Mouse (Mus musculus): Measurements from ENCODE around the gene Prr18.

Prr18 gene

GRCm38 (mm10) chr17:8340407-8341359 is 3.4 kb downstream of the Prr18 start:
- peak; percentile 64 to 68 for DNase-seq (ENCODE audit: low spot score in 2 of 2)

- DNase-seq (ENCODE audit: low spot score in 2 of 2), result no peak
Observed at GRCm38 (mm10) chr17:8341360-8341963, 4.2 kb downstream of the Prr18 start.

- DNase-seq (ENCODE audit: low spot score in 2 of 2), result no peak
Observed at GRCm38 (mm10) chr17:8342706-8343105, 5.4 kb downstream of the Prr18 start.

- DNase-seq (ENCODE audit: low spot score in 2 of 2), result no peak
Observed at GRCm38 (mm10) chr17:8343416-8343815, 6.2 kb downstream of the Prr18 start.

- peak in 1 of 2 experiments; percentile 8 for DNase-seq (ENCODE audit: low spot score in 2 of 2)
Observed at GRCm38 (mm10) chr17:8347765-8348285, 10.6 kb downstream of the Prr18 start.

- DNase-seq (ENCODE audit: low spot score in 2 of 2), result peak in 1 of 2 experiments; percentile 7
Observed at GRCm38 (mm10) chr17:8348941-8349340, 11.7 kb downstream of the Prr18 start.

- DNase-seq (ENCODE audit: low spot score in 2 of 2), result no peak
Observed at GRCm38 (mm10) chr17:8351088-8351487, 13.8 kb downstream of the Prr18 start.

- no peak for DNase-seq (ENCODE audit: low spot score in 2 of 2)
Observed at GRCm38 (mm10) chr17:8355692-8356091, 18.4 kb downstream of the Prr18 start, which contains the start of gene T2. TSS of gene T2 (plus strand) at chr17:8355992.

GRCm38 (mm10) chr17:8357498-8357897 is 20.2 kb downstream of the Prr18 start:
- DNase-seq (ENCODE audit: low spot score in 2 of 2), result no peak

GRCm38 (mm10) chr17:8360876-8361275 is 23.6 kb downstream of the Prr18 start:
- DNase-seq (ENCODE audit: low spot score in 2 of 2), result no peak

- no peak for DNase-seq (ENCODE audit: low spot score in 2 of 2)
Observed at GRCm38 (mm10) chr17:8361281-8362103, 24.2 kb downstream of the Prr18 start.

GRCm38 (mm10) chr17:8367514-8368480 is 30.5 kb downstream of the Prr18 start:
- peak; percentile 56 to 60 for DNase-seq (ENCODE audit: low spot score in 2 of 2)

- DNase-seq (ENCODE audit: low spot score in 2 of 2), result peak; percentile 61 to 82
Observed at GRCm38 (mm10) chr17:8368570-8368969, 31.3 kb downstream of the Prr18 start.

- no peak for DNase-seq (ENCODE audit: low spot score in 2 of 2)
Observed at GRCm38 (mm10) chr17:8369171-8369570, 31.9 kb downstream of the Prr18 start.

GRCm38 (mm10) chr17:8370634-8371229 is 33.5 kb downstream of the Prr18 start:
- DNase-seq (ENCODE audit: low spot score in 2 of 2), result no peak

GRCm38 (mm10) chr17:8371834-8372233 is 34.6 kb downstream of the Prr18 start:
- DNase-seq (ENCODE audit: low spot score in 2 of 2), result peak; percentile 77 to 79

- peak; percentile 77 to 86 for DNase-seq (ENCODE audit: low spot score in 2 of 2)
Observed at GRCm38 (mm10) chr17:8372286-8373046, 35.2 kb downstream of the Prr18 start.

- no peak for DNase-seq (ENCODE audit: low spot score in 2 of 2)
Observed at GRCm38 (mm10) chr17:8377298-8377697, 40.0 kb downstream of the Prr18 start.

GRCm38 (mm10) chr17:8385441-8385840 is 48.2 kb downstream of the Prr18 start:
- DNase-seq (ENCODE audit: low spot score in 2 of 2), result no peak

All from frontal cortex, postnatal 36 days (tissue).